Mouse (Mus musculus) heart, adult 2 months (tissue): ENCODE measurements at regions not wholly inside any gene's neighbourhood (a gene's known extent, or its start where the extent isn't known, plus 50 kb on each side); places are given as distances from the start of the nearest gene placed in this dataset.

ENCODE experiments used
- CTCF ChIP-seq: fragments of 200-600 bp; IDR thresholded peaks from 2 replicates; pipeline ENCODE4 v1.8.1; 2022; ENCODE audit warnings: antibody characterized with exemption, mild to moderate bottlenecking, moderate library complexity
- POLR2A ChIP-seq: fragments of 200-500 bp; IDR thresholded peaks from 2 replicates; pipeline ENCODE4 v1.6.1; 2011; ENCODE audit warnings: mild to moderate bottlenecking, low read depth, low read length, control low read depth; ENCODE audit not compliant: insufficient read depth

DNA sequence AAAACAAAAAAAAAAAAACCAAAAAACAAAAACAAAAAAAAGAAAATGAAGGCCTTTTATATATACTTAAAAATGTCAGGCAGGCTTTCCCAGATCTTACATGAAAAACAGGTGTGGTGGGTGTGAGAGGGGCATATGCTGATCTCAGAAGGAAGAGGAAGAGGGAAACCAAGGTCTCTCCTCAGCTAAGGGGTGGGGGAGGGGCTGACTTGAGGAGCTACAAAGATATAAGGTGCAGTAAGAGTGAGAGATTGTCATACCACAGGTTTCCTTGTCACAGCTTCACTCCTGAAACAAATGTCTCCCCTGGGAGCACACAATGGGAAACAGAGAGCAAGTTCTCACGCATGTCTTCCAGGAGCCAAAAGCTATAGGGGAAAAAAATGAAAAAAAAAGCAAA lies 440.0 kb downstream of the Tns3 start:
- TF ChIP-seq CTCF (no peak), POLR2A (no peak)
